Mouse (Mus musculus): ENCODE data around the gene Dnajb2. TPM values are rescaled to one million over a fixed set of nuclear protein-coding genes. Genes with fewer than 3 reads are reported as not detected.
"Not testable (repeated sequence)": the region's sequence is repeated elsewhere in the genome, so short reads cannot be mapped to it uniquely, and the experiment has no call there.

The Dnajb2 gene
- polyA plus RNA-seq, 1 experiment from 2014 or later, result 13.8 TPM

- no peaks in the 10 kb centered on the region for H3K4me1 ChIP-seq (ENCODE audit: control insufficient read depth, insufficient read depth, low read length)
- no peak within 1 kb of the TSS for H3K9ac ChIP-seq (replicated peaks; ENCODE audit: low read length)
- ATAC-seq (replicated peaks; ENCODE audit: insufficient number of reproducible peaks, low FRiP score, low TSS enrichment, low read depth) (no peak), DNase-seq (ENCODE audit: low spot score) (no peak)
- H3K27ac ChIP-seq (replicated peaks; ENCODE audit: low read depth, low read length), result no peak within 1 kb of the TSS
- H3K36me3 ChIP-seq (replicated peaks; ENCODE audit: control insufficient read depth, insufficient read depth, low read depth, low read length), result no peaks in the 10 kb centered on the region
- H3K4me2 ChIP-seq (ENCODE audit: low read depth, low read length), result no peak within 1 kb of the TSS
- WGBS, result 71% methylated on average over 5 of the region's 5 CpGs
- no peak within 1 kb of the TSS for H3K4me3 ChIP-seq (ENCODE audit: low read depth, low read length)
- H3K27me3 ChIP-seq (ENCODE audit: control insufficient read depth, insufficient read depth, low read length), result no peaks in the 10 kb centered on the region
- H3K9me3 ChIP-seq (replicated peaks; ENCODE audit: control insufficient read depth, low read length), result no peaks in the 10 kb centered on the region
Measured at GRCm38 (mm10) chr1:75231664-75232152, 4.5 kb upstream of the Dnajb2 start, which contains the start of gene A630095N17Rik. Gene A630095N17Rik, minus strand, starts transcription at chr1:75232102.

- not testable (repeated sequence) for H3K27ac ChIP-seq (replicated peaks; ENCODE audit: low read depth, low read length); H3K4me3 ChIP-seq (ENCODE audit: low read depth, low read length); H3K9ac ChIP-seq (replicated peaks; ENCODE audit: low read length); DNase-seq (ENCODE audit: low spot score); H3K4me2 ChIP-seq (ENCODE audit: low read depth, low read length); H3K4me1 ChIP-seq (ENCODE audit: control insufficient read depth, insufficient read depth, low read length); ATAC-seq (replicated peaks; ENCODE audit: insufficient number of reproducible peaks, low FRiP score, low TSS enrichment, low read depth); H3K36me3 ChIP-seq (replicated peaks; ENCODE audit: control insufficient read depth, insufficient read depth, low read depth, low read length); H3K9me3 ChIP-seq (replicated peaks; ENCODE audit: control insufficient read depth, low read length); H3K27me3 ChIP-seq (ENCODE audit: control insufficient read depth, insufficient read depth, low read length)
- WGBS, result 61% methylated on average over 4 of the region's 4 CpGs
Measured at GRCm38 (mm10) chr1:75232489-75232888, 3.7 kb upstream of the Dnajb2 start.

- Histone ChIP-seq H3K27ac (replicated peaks; ENCODE audit: low read depth, low read length) (no peak overlapping the region), H3K27me3 (ENCODE audit: control insufficient read depth, insufficient read depth, low read length) (no peaks in the 10 kb centered on the region), H3K4me3 (ENCODE audit: low read depth, low read length) (no peak overlapping the region), H3K4me1 (ENCODE audit: control insufficient read depth, insufficient read depth, low read length) (0 out of 2 replicates have a peak, but pooled peaks cover 2% of the 10 kb centered on the region), H3K36me3 (replicated peaks; ENCODE audit: control insufficient read depth, insufficient read depth, low read depth, low read length) (no peaks in the 10 kb centered on the region), H3K9me3 (replicated peaks; ENCODE audit: control insufficient read depth, low read length) (no peaks in the 10 kb centered on the region), H3K4me2 (ENCODE audit: low read depth, low read length) (no peak overlapping the region), H3K9ac (replicated peaks; ENCODE audit: low read length) (no peak overlapping the region)
- WGBS, result under 1% methylated on average over 8 of the region's 8 CpGs
- ATAC-seq (replicated peaks; ENCODE audit: insufficient number of reproducible peaks, low FRiP score, low TSS enrichment, low read depth), result no peak
- peak; percentile 58 for DNase-seq (ENCODE audit: low spot score)
Measured at GRCm38 (mm10) chr1:75234606-75235005, 1.6 kb upstream of the Dnajb2 start.

GRCm38 (mm10) chr1:75239591-75239990 lies 3.4 kb downstream of the Dnajb2 start:
- WGBS, result 87% methylated on average over 10 of the region's 10 CpGs
- no peak overlapping the region for H3K4me3 ChIP-seq (ENCODE audit: low read depth, low read length)

GRCm38 (mm10) chr1:75243411-75243810 lies 7.2 kb downstream of the Dnajb2 start:
- no peaks in the 10 kb centered on the region for H3K4me1 ChIP-seq (ENCODE audit: control insufficient read depth, insufficient read depth, low read length)
- ATAC-seq (replicated peaks; ENCODE audit: insufficient number of reproducible peaks, low FRiP score, low TSS enrichment, low read depth), result no peak

More at GRCm38 (mm10) chr1:75239591-75239990, 3.4 kb downstream of the Dnajb2 start:
- no peaks in the 10 kb centered on the region for H3K9me3 ChIP-seq (replicated peaks; ENCODE audit: control insufficient read depth, low read length)
- DNase-seq (ENCODE audit: low spot score) (no peak), ATAC-seq (replicated peaks; ENCODE audit: insufficient number of reproducible peaks, low FRiP score, low TSS enrichment, low read depth) (no peak)
- H3K9ac ChIP-seq (replicated peaks; ENCODE audit: low read length), result no peak overlapping the region
- no peaks in the 10 kb centered on the region for H3K27me3 ChIP-seq (ENCODE audit: control insufficient read depth, insufficient read depth, low read length)
- no peak overlapping the region for H3K27ac ChIP-seq (replicated peaks; ENCODE audit: low read depth, low read length)
- no peaks in the 10 kb centered on the region for H3K36me3 ChIP-seq (replicated peaks; ENCODE audit: control insufficient read depth, insufficient read depth, low read depth, low read length)
- H3K4me1 ChIP-seq (ENCODE audit: control insufficient read depth, insufficient read depth, low read length), result 0 out of 2 replicates have a peak, but pooled peaks cover 2% of the 10 kb centered on the region
- no peak overlapping the region for H3K4me2 ChIP-seq (ENCODE audit: low read depth, low read length)

GRCm38 (mm10) chr1:75244175-75244826 lies 8.1 kb downstream of the Dnajb2 start:
- DNase-seq (ENCODE audit: low spot score), result no peak
- Histone ChIP-seq H3K27ac (replicated peaks; ENCODE audit: low read depth, low read length) (no peak overlapping the region), H3K4me1 (ENCODE audit: control insufficient read depth, insufficient read depth, low read length) (no peaks in the 10 kb centered on the region), H3K4me3 (ENCODE audit: low read depth, low read length) (no peak overlapping the region), H3K36me3 (replicated peaks; ENCODE audit: control insufficient read depth, insufficient read depth, low read depth, low read length) (no peaks in the 10 kb centered on the region), H3K4me2 (ENCODE audit: low read depth, low read length) (no peak overlapping the region), H3K9me3 (replicated peaks; ENCODE audit: control insufficient read depth, low read length) (no peaks in the 10 kb centered on the region), H3K9ac (replicated peaks; ENCODE audit: low read length) (no peak overlapping the region), H3K27me3 (ENCODE audit: control insufficient read depth, insufficient read depth, low read length) (no peaks in the 10 kb centered on the region)
- ATAC-seq (replicated peaks; ENCODE audit: insufficient number of reproducible peaks, low FRiP score, low TSS enrichment, low read depth), result no peak
- WGBS, result 83% methylated on average over 12 of the region's 12 CpGs

More at GRCm38 (mm10) chr1:75243411-75243810, 7.2 kb downstream of the Dnajb2 start:
- H3K9ac ChIP-seq (replicated peaks; ENCODE audit: low read length), result no peak overlapping the region
- H3K9me3 ChIP-seq (replicated peaks; ENCODE audit: control insufficient read depth, low read length), result no peaks in the 10 kb centered on the region
- no peak overlapping the region for H3K4me3 ChIP-seq (ENCODE audit: low read depth, low read length)
- no peak for DNase-seq (ENCODE audit: low spot score)
- WGBS, result 90% methylated on average over 14 of the region's 14 CpGs
- no peaks in the 10 kb centered on the region for H3K36me3 ChIP-seq (replicated peaks; ENCODE audit: control insufficient read depth, insufficient read depth, low read depth, low read length)
- H3K4me2 ChIP-seq (ENCODE audit: low read depth, low read length), result no peak overlapping the region
- no peaks in the 10 kb centered on the region for H3K27me3 ChIP-seq (ENCODE audit: control insufficient read depth, insufficient read depth, low read length)
- no peak overlapping the region for H3K27ac ChIP-seq (replicated peaks; ENCODE audit: low read depth, low read length)

- Histone ChIP-seq H3K9me3 (replicated peaks; ENCODE audit: control insufficient read depth, low read length) (no peaks in the 10 kb centered on the region), H3K27me3 (ENCODE audit: control insufficient read depth, insufficient read depth, low read length) (no peaks in the 10 kb centered on the region), H3K4me2 (ENCODE audit: low read depth, low read length) (no peak overlapping the region), H3K27ac (replicated peaks; ENCODE audit: low read depth, low read length) (no peak overlapping the region), H3K4me3 (ENCODE audit: low read depth, low read length) (no peak overlapping the region), H3K36me3 (replicated peaks; ENCODE audit: control insufficient read depth, insufficient read depth, low read depth, low read length) (no peaks in the 10 kb centered on the region), H3K9ac (replicated peaks; ENCODE audit: low read length) (no peak overlapping the region), H3K4me1 (ENCODE audit: control insufficient read depth, insufficient read depth, low read length) (no peaks in the 10 kb centered on the region)
- no peak for ATAC-seq (replicated peaks; ENCODE audit: insufficient number of reproducible peaks, low FRiP score, low TSS enrichment, low read depth)
- WGBS, result 11% methylated on average over 4 of the region's 4 CpGs
- DNase-seq (ENCODE audit: low spot score), result peak; percentile 68
Measured at GRCm38 (mm10) chr1:75244836-75245235, 8.6 kb downstream of the Dnajb2 start.

- Histone ChIP-seq H3K4me3 (ENCODE audit: low read depth, low read length) (no peak overlapping the region), H3K4me2 (ENCODE audit: low read depth, low read length) (no peak overlapping the region), H3K27ac (replicated peaks; ENCODE audit: low read depth, low read length) (no peak overlapping the region), H3K9me3 (replicated peaks; ENCODE audit: control insufficient read depth, low read length) (no peaks in the 10 kb centered on the region), H3K36me3 (replicated peaks; ENCODE audit: control insufficient read depth, insufficient read depth, low read depth, low read length) (no peaks in the 10 kb centered on the region), H3K4me1 (ENCODE audit: control insufficient read depth, insufficient read depth, low read length) (no peaks in the 10 kb centered on the region), H3K27me3 (ENCODE audit: control insufficient read depth, insufficient read depth, low read length) (no peaks in the 10 kb centered on the region), H3K9ac (replicated peaks; ENCODE audit: low read length) (no peak overlapping the region; the same call in 1 of the 2 replicates)
- no peak for DNase-seq (ENCODE audit: low spot score)
- 73% methylated on average over 16 of the region's 16 CpGs for WGBS
- no peak for ATAC-seq (replicated peaks; ENCODE audit: insufficient number of reproducible peaks, low FRiP score, low TSS enrichment, low read depth)
Measured at GRCm38 (mm10) chr1:75247071-75247930, 11.1 kb downstream of the Dnajb2 start.
